Mouse (Mus musculus): Measurements from ENCODE around the gene Dclk3.

DNA sequence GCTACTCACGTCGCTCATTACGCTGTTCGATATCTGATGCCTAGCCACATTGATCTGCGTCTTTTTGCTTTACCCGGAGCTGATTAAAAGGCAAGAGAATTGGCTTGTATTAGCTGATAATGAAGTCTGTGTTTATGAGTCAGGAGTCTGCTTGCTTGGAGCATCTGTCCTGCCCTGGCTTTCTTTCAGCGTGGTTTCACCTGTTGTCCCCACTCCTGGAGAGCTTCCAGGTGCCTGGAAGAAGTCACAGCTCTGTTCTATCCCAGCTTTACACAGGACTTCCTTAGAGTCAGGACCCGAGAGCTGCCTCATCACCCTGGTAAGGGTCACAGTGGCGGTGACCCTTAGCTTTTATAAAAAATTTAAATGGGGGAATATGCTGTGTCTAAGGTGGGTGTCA is 61.3 kb downstream of the Dclk3 start:
- no peak for TF ChIP-seq CTCF (IDR thresholded peaks at IDR 0.05; ENCODE audit: extremely low read depth, insufficient read depth, low read length)
- no peak for TF ChIP-seq POLR2A (IDR thresholded peaks at IDR 0.05; ENCODE audit: extremely low read depth, insufficient read depth, low read length)
